Mouse (Mus musculus): ENCODE results near the gene Rbfox3. TPM values are rescaled to one million over a fixed set of nuclear protein-coding genes. Genes with fewer than 3 reads are reported as not detected.

Gene Rbfox3
- polyA plus RNA-seq, 1 experiment from 2014 or later = 1.2 TPM

DNA sequence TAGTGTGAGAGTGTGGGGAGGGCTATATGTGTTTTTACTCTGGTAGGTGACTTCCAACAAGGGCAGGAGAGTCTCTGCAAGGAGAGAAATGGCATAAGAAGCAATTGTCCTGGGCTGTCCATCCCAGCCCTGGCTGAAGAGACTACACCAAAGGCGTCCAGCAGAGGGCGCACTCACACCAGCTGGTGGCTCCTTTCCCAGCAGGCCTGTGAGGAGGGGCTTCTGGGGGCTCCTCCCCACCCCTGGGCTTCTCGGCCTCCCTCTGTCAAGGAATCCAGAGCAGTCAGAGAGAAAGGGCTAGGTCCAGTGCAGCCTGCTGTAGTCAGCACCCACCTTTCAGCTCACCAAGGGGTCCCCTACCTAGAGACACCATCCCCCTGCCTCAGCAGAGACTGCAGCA, 337.8 kb downstream of the Rbfox3 start:
- no peak for ATAC-seq
- TF ChIP-seq CTCF (IDR thresholded peaks at IDR 0.05; ENCODE audit: low read depth) = peak; percentile 83
- Histone ChIP-seq H3K27ac (ENCODE audit: low read depth, low read length) (no peak overlapping the region), H3K4me3 (ENCODE audit: low read depth, low read length) (no peak overlapping the region), H3K4me1 (replicated peaks; ENCODE audit: control insufficient read depth, insufficient read depth, low read length) (no peaks in the 10 kb centered on the region), H3K9me3 (ENCODE audit: control insufficient read depth) (no peaks in the 10 kb centered on the region), H3K4me2 (replicated peaks; ENCODE audit: low read depth) (no peak overlapping the region), H3K27me3 (replicated peaks; ENCODE audit: control insufficient read depth, insufficient read depth, low read length) (peaks cover 31% of the 10 kb centered on the region), H3K9ac (ENCODE audit: low read depth, low read length) (no peak overlapping the region), H3K36me3 (ENCODE audit: control insufficient read depth, insufficient read depth) (no peaks in the 10 kb centered on the region)
- 0% methylated on average over 3 of the region's 3 CpGs for WGBS

DNA sequence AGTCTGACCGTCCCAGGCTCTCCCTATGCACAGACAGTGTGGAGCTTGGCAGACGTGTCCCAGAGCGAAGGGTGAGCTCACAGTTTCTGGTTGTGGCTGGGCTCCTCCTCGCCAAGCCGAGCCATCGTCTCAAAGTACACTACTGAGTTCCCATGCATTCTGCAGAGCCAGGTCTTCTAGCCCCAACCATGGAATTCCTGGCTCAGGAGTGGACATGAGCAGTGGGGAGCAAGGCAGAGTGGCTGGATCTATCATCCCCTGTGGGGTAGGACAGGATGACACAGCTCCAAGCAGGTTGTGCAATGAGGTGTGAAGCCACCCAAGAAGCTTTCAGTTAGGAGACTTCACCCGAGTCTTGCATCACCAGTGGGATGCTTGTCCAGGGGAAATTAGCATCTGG, 338.4 kb downstream of the Rbfox3 start:
- 58% methylated on average over 7 of the region's 7 CpGs for WGBS
- Histone ChIP-seq H3K4me3 (ENCODE audit: low read depth, low read length) (no peak overlapping the region), H3K27ac (ENCODE audit: low read depth, low read length) (no peak overlapping the region), H3K9me3 (ENCODE audit: control insufficient read depth) (no peaks in the 10 kb centered on the region), H3K4me2 (replicated peaks; ENCODE audit: low read depth) (no peak overlapping the region), H3K9ac (ENCODE audit: low read depth, low read length) (no peak overlapping the region), H3K4me1 (replicated peaks; ENCODE audit: control insufficient read depth, insufficient read depth, low read length) (no peaks in the 10 kb centered on the region), H3K27me3 (replicated peaks; ENCODE audit: control insufficient read depth, insufficient read depth, low read length) (peaks cover 37% of the 10 kb centered on the region), H3K36me3 (ENCODE audit: control insufficient read depth, insufficient read depth) (no peaks in the 10 kb centered on the region)
- TF ChIP-seq CTCF (IDR thresholded peaks at IDR 0.05; ENCODE audit: low read depth) = no peak
- ATAC-seq = no peak

DNA sequence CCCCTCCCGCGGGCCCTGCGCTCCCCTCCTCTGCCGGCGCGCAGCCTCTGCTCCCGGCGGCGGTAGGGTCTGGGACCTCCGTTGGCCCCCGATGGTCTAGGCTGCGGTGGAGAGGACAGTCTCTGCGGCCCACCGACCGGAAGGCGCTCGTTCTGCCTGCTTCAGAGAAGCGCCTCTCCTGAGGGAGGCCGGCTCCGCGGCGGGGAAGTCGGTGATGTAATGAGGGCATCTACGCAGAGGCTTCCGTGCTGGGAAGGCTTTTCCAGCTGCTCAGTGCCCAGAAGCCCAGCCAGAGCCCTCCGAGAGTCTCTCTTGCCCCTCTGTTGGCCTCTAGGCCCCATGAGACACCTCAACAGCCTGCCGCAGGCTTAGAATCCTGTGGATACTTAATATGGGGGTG, 341.2 kb downstream of the Rbfox3 start:
- H3K9ac ChIP-seq (ENCODE audit: low read depth, low read length) = no peak overlapping the region
- no peaks in the 10 kb centered on the region for H3K9me3 ChIP-seq (ENCODE audit: control insufficient read depth)
- no peak overlapping the region for H3K27ac ChIP-seq (ENCODE audit: low read depth, low read length)
- ATAC-seq = no peak
- H3K36me3 ChIP-seq (ENCODE audit: control insufficient read depth, insufficient read depth) = no peaks in the 10 kb centered on the region
- H3K4me2 ChIP-seq (replicated peaks; ENCODE audit: low read depth) = no peak overlapping the region
- peaks cover 44% of the 10 kb centered on the region for H3K27me3 ChIP-seq (replicated peaks; ENCODE audit: control insufficient read depth, insufficient read depth, low read length)
- WGBS = 1% methylated on average over 27 of the region's 27 CpGs
- H3K4me3 ChIP-seq (ENCODE audit: low read depth, low read length) = no peak overlapping the region
- TF ChIP-seq CTCF (IDR thresholded peaks at IDR 0.05; ENCODE audit: low read depth) = no peak
- H3K4me1 ChIP-seq (replicated peaks; ENCODE audit: control insufficient read depth, insufficient read depth, low read length) = no peaks in the 10 kb centered on the region

GRCm38 (mm10) chr11:118569571-118570062, 341.8 kb downstream of the Rbfox3 start:
- 0% methylated on average over 19 of the region's 51 CpGs for WGBS
- no peak for ATAC-seq
- H3K9ac ChIP-seq (ENCODE audit: low read depth, low read length) = no peak overlapping the region
- no peak overlapping the region for H3K4me3 ChIP-seq (ENCODE audit: low read depth, low read length)
- TF ChIP-seq CTCF (IDR thresholded peaks at IDR 0.05; ENCODE audit: low read depth) = no peak
- no peak overlapping the region for H3K4me2 ChIP-seq (replicated peaks; ENCODE audit: low read depth)
- no peak overlapping the region for H3K27ac ChIP-seq (ENCODE audit: low read depth, low read length)
- no peaks in the 10 kb centered on the region for H3K4me1 ChIP-seq (replicated peaks; ENCODE audit: control insufficient read depth, insufficient read depth, low read length)
- no peaks in the 10 kb centered on the region for H3K9me3 ChIP-seq (ENCODE audit: control insufficient read depth)
- peaks cover 44% of the 10 kb centered on the region for H3K27me3 ChIP-seq (replicated peaks; ENCODE audit: control insufficient read depth, insufficient read depth, low read length)
- H3K36me3 ChIP-seq (ENCODE audit: control insufficient read depth, insufficient read depth) = no peaks in the 10 kb centered on the region

- Histone ChIP-seq H3K9ac (ENCODE audit: low read depth, low read length) (no peak overlapping the region), H3K27ac (ENCODE audit: low read depth, low read length) (no peak overlapping the region), H3K9me3 (ENCODE audit: control insufficient read depth) (no peaks in the 10 kb centered on the region), H3K36me3 (ENCODE audit: control insufficient read depth, insufficient read depth) (no peaks in the 10 kb centered on the region), H3K4me1 (replicated peaks; ENCODE audit: control insufficient read depth, insufficient read depth, low read length) (no peaks in the 10 kb centered on the region), H3K4me2 (replicated peaks; ENCODE audit: low read depth) (no peak overlapping the region), H3K27me3 (replicated peaks; ENCODE audit: control insufficient read depth, insufficient read depth, low read length) (peaks cover 16% of the 10 kb centered on the region), H3K4me3 (ENCODE audit: low read depth, low read length) (no peak overlapping the region)
- no peak for ATAC-seq
- 84% methylated on average over 5 of the region's 5 CpGs for WGBS
- no peak for TF ChIP-seq CTCF (IDR thresholded peaks at IDR 0.05; ENCODE audit: low read depth)
Measured at GRCm38 (mm10) chr11:118563877-118564276, 347.5 kb downstream of the Rbfox3 start.

DNA sequence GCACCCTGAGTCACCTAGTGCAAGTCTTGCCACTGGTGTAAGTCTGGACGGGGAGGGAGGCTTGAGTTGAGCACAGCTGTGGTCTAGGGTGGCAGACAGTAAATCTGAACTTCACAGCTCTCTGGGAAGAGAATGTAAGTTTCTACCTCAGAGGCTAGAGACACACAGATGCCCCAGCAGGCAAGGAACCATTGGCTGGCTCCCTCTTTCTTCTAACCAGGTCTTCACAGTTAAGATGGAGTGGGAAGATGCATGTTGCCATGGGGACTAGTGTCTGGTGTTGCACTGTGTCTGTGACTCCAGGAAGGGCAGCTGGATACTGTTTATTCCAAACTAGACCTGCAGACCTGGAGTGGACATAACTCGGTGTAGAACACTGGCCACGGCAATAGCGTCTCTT, 348.6 kb downstream of the Rbfox3 start:
- H3K4me3 ChIP-seq (ENCODE audit: low read depth, low read length) = no peak overlapping the region
- H3K27ac ChIP-seq (ENCODE audit: low read depth, low read length) = no peak overlapping the region
- no peaks in the 10 kb centered on the region for H3K4me1 ChIP-seq (replicated peaks; ENCODE audit: control insufficient read depth, insufficient read depth, low read length)
- no peak for ATAC-seq
- no peaks in the 10 kb centered on the region for H3K9me3 ChIP-seq (ENCODE audit: control insufficient read depth)
- H3K4me2 ChIP-seq (replicated peaks; ENCODE audit: low read depth) = no peak overlapping the region
- no peak overlapping the region for H3K9ac ChIP-seq (ENCODE audit: low read depth, low read length)
- H3K27me3 ChIP-seq (replicated peaks; ENCODE audit: control insufficient read depth, insufficient read depth, low read length) = peaks cover 6% of the 10 kb centered on the region; the same call in 1 of the 2 replicates
- no peak for TF ChIP-seq CTCF (IDR thresholded peaks at IDR 0.05; ENCODE audit: low read depth)
- WGBS = 81% methylated on average over 4 of the region's 4 CpGs
- no peaks in the 10 kb centered on the region for H3K36me3 ChIP-seq (ENCODE audit: control insufficient read depth, insufficient read depth)

DNA sequence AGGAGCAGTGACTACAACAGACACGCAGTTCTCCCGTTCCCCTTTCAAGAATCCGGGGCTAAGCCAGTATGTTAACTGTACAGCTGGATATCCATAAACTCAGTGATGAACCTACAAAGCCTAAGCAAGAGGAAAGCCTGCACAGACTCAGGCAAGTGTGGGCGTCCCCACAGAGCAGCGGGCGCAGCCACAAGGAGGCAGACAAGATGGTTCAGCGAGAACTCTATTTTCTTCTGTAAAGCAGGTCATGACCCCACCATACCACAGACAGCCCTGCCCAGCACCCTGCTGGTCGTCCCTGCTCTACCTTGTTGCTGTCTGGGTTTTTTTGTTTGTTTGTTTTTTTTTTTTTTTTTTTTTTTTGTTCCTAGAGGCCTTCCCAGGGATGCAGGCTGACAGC, 353.2 kb downstream of the Rbfox3 start:
- no peaks in the 10 kb centered on the region for H3K4me1 ChIP-seq (replicated peaks; ENCODE audit: control insufficient read depth, insufficient read depth, low read length)
- TF ChIP-seq CTCF (IDR thresholded peaks at IDR 0.05; ENCODE audit: low read depth) = no peak
- no peaks in the 10 kb centered on the region for H3K9me3 ChIP-seq (ENCODE audit: control insufficient read depth)
- H3K4me2 ChIP-seq (replicated peaks; ENCODE audit: low read depth) = no peak overlapping the region
- no peak overlapping the region for H3K4me3 ChIP-seq (ENCODE audit: low read depth, low read length)
- no peaks in the 10 kb centered on the region for H3K36me3 ChIP-seq (ENCODE audit: control insufficient read depth, insufficient read depth)
- ATAC-seq = no peak
- no peak overlapping the region for H3K9ac ChIP-seq (ENCODE audit: low read depth, low read length)
- H3K27ac ChIP-seq (ENCODE audit: low read depth, low read length) = no peak overlapping the region
- H3K27me3 ChIP-seq (replicated peaks; ENCODE audit: control insufficient read depth, insufficient read depth, low read length) = no peaks in the 10 kb centered on the region
- WGBS = 65% methylated on average over 8 of the region's 8 CpGs

Measured in intestine, postnatal 0 days (tissue).